Mouse (Mus musculus) induced T-regulatory cell, adult 2 months (primary cell): ENCODE data around the gene Adarb1.

Experiments used
- DNase-seq: peaks from one replicate; pipeline ENCODE4 v3.0.0-alpha.2; 2012; ENCODE audit warnings: low read depth

The Adarb1 gene

GRCm38 (mm10) chr10:77260166-77260875 lies 157.7 kb downstream of the Adarb1 start:
- no peak for DNase-seq

- DNase-seq: peak; percentile 99
These were observed 159.1 kb downstream of the Adarb1 start, which contains the start of gene Pofut2 for GRCm38 (mm10) chr10:77258704-77259621. Gene Pofut2, plus strand, starts transcription at chr10:77259218.

GRCm38 (mm10) chr10:77258041-77258590 lies 160.0 kb downstream of the Adarb1 start:
- DNase-seq: no peak

GRCm38 (mm10) chr10:77255676-77256075 lies 162.4 kb downstream of the Adarb1 start:
- DNase-seq: no peak

GRCm38 (mm10) chr10:77255231-77255630 lies 162.8 kb downstream of the Adarb1 start:
- no peak for DNase-seq

GRCm38 (mm10) chr10:77252790-77253189 lies 165.3 kb downstream of the Adarb1 start:
- peak; percentile 85 for DNase-seq

GRCm38 (mm10) chr10:77251784-77252539 lies 166.1 kb downstream of the Adarb1 start:
- no peak for DNase-seq

- DNase-seq: no peak
These were observed 166.8 kb downstream of the Adarb1 start for GRCm38 (mm10) chr10:77251223-77251783.

- DNase-seq: no peak
These were observed 170.4 kb downstream of the Adarb1 start for GRCm38 (mm10) chr10:77247707-77248106.

- DNase-seq: no peak
These were observed 171.0 kb downstream of the Adarb1 start for GRCm38 (mm10) chr10:77247048-77247447.

- DNase-seq: no peak
These were observed 173.3 kb downstream of the Adarb1 start for GRCm38 (mm10) chr10:77244777-77245176.

GRCm38 (mm10) chr10:77243572-77244161 lies 174.4 kb downstream of the Adarb1 start:
- no peak for DNase-seq

GRCm38 (mm10) chr10:77242871-77243270 lies 175.2 kb downstream of the Adarb1 start:
- DNase-seq: no peak

GRCm38 (mm10) chr10:77242396-77242795 lies 175.7 kb downstream of the Adarb1 start:
- no peak for DNase-seq

GRCm38 (mm10) chr10:77240764-77241163 lies 177.3 kb downstream of the Adarb1 start:
- DNase-seq: no peak
